Mouse (Mus musculus): ENCODE measurements around the gene Gm7075. TPM values are rescaled to one million over a fixed set of nuclear protein-coding genes. Genes with fewer than 3 reads are reported as not detected.
A peak's percentile ranks its signal among the peaks of the same experiment; 100 is the strongest.

Gene Gm7075
- polyA plus RNA-seq, 1 experiment from 2014 or later, result not detected

DNA sequence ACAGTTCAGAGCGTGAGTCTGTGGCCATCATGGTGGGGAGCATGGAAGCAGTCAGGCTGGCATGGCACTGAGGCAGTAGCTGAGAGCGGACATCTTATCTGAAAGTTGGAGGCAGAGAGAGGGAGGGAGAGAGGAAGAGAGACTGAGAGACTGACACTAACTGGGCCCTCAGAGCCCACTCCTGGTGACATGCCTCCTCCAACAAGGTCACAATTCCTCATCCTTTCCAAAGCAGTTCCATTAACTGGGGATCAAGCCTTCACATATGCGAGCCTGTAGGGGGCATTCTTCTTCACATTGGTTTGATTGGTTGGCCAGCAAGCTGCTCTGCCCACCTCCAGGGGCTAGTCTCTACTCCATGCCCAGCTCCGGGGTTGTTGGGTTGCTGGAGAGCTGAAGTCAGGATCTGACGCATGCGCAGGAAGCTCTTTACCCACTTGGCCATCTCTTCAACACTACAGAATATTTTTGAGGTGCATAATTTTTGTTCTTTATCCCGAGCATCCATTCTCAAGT is 9.7 kb upstream of the Gm7075 start:
- Histone ChIP-seq H3K27me3 (no peaks in the 10 kb centered on the region), H3K9ac (no peak overlapping the region), H3K27ac (no peak overlapping the region), H3K36me3 (no peaks in the 10 kb centered on the region), H3K4me3 (replicated peaks) (no peak overlapping the region), H3K9me3 (replicated peaks) (no peaks in the 10 kb centered on the region), H3K4me1 (replicated peaks) (peaks cover 30% of the 10 kb centered on the region), H3K4me2 (no peak overlapping the region)
- 77% methylated on average over 7 of the region's 7 CpGs for WGBS (ENCODE audit: insufficient replicate concordance)
- no peak for DNase-seq
- no peak for ATAC-seq (ENCODE audit: low read depth)

GRCm38 (mm10) chr10:63429785-63430305 is 8.3 kb upstream of the Gm7075 start, which contains the start of gene Ctnna3:
Ctnna3 (plus strand) TSS chr10:63430098.
- H3K9ac ChIP-seq, result peak within 1 kb of the TSS; percentile 82
- peak within 1 kb of the TSS; percentile 76 for H3K4me3 ChIP-seq (replicated peaks)
- ATAC-seq (ENCODE audit: low read depth), result peak; percentile 93
- H3K27ac ChIP-seq, result peak within 1 kb of the TSS; percentile 81
- H3K4me1 ChIP-seq (replicated peaks), result peaks cover 30% of the 10 kb centered on the region
- H3K27me3 ChIP-seq, result no peaks in the 10 kb centered on the region
- peak within 1 kb of the TSS; percentile 86 for H3K4me2 ChIP-seq
- under 1% methylated on average over 55 of the region's 55 CpGs for WGBS (ENCODE audit: insufficient replicate concordance)
- peak; percentile 91 for DNase-seq
- no peaks in the 10 kb centered on the region for H3K9me3 ChIP-seq (replicated peaks)
- no peaks in the 10 kb centered on the region for H3K36me3 ChIP-seq

GRCm38 (mm10) chr10:63429380-63429779 is 7.8 kb upstream of the Gm7075 start:
- ATAC-seq (ENCODE audit: low read depth), result peak; percentile 84
- Histone ChIP-seq H3K9ac (peak overlapping the region; percentile 82), H3K9me3 (replicated peaks) (no peaks in the 10 kb centered on the region), H3K4me2 (peak overlapping the region; percentile 86), H3K36me3 (no peaks in the 10 kb centered on the region), H3K4me3 (replicated peaks) (peak overlapping the region; percentile 76), H3K27ac (peak overlapping the region; percentile 81), H3K4me1 (replicated peaks) (peaks cover 30% of the 10 kb centered on the region), H3K27me3 (no peaks in the 10 kb centered on the region)
- DNase-seq, result peak; percentile 98
- under 1% methylated on average over 34 of the region's 34 CpGs for WGBS (ENCODE audit: insufficient replicate concordance)

GRCm38 (mm10) chr10:63429023-63429340 is 7.4 kb upstream of the Gm7075 start:
- H3K9me3 ChIP-seq (replicated peaks), result no peaks in the 10 kb centered on the region
- DNase-seq (no peak), ATAC-seq (ENCODE audit: low read depth) (no peak)
- H3K4me1 ChIP-seq (replicated peaks), result peaks cover 32% of the 10 kb centered on the region
- H3K4me3 ChIP-seq (replicated peaks), result peak overlapping the region; percentile 76
- no peak overlapping the region for H3K27ac ChIP-seq
- WGBS (ENCODE audit: insufficient replicate concordance), result 3% methylated on average over 11 of the region's 11 CpGs
- H3K27me3 ChIP-seq, result no peaks in the 10 kb centered on the region
- peak overlapping the region; percentile 86 for H3K4me2 ChIP-seq
- no peaks in the 10 kb centered on the region for H3K36me3 ChIP-seq
- H3K9ac ChIP-seq, result peak overlapping the region; percentile 67

DNA sequence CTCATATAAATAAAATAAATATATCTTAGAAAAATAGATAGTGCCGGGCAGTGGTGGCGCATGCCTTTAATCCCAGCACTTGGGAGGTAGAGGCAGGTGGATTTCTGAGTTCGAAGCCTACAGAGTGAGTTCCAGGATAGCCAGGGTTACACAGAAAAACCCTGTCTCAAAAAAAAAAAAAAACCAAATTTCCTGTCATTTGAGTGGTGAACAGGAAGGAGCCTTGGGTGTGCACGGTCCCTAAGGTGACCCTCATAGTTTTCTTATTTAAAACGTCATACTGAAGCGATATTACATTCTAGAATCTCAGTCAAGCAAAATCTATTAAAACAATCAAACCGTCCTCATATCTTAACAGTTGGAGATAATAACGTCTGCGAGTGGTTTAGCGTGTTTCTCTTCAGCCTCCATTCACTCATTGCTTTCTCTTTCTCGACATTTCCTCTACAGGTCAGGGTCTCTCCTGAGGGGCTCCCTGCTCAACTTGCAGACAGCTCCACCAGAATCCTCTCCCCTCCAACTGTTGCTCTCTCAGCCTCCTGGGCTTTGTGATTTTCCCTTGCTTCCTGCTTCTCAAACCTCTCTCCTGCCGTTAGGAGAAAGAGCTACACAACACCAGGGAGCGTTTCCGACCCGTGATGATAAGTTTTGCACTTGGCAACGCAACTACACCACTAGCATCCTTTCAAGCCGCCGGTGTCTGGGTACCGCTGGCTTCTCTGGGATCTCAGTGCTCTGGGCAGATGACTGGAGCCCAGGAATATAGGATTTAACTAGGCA is 6.8 kb upstream of the Gm7075 start:
- Histone ChIP-seq H3K9ac (peak overlapping the region; percentile 67), H3K4me2 (peak overlapping the region; percentile 86), H3K27ac (no peak overlapping the region), H3K9me3 (replicated peaks) (no peaks in the 10 kb centered on the region), H3K27me3 (no peaks in the 10 kb centered on the region), H3K36me3 (no peaks in the 10 kb centered on the region), H3K4me1 (replicated peaks) (peaks cover 36% of the 10 kb centered on the region), H3K4me3 (replicated peaks) (peak overlapping the region; percentile 76)
- 17% methylated on average over 19 of the region's 19 CpGs for WGBS (ENCODE audit: insufficient replicate concordance)
- ATAC-seq (ENCODE audit: low read depth) (no peak), DNase-seq (no peak)

DNA sequence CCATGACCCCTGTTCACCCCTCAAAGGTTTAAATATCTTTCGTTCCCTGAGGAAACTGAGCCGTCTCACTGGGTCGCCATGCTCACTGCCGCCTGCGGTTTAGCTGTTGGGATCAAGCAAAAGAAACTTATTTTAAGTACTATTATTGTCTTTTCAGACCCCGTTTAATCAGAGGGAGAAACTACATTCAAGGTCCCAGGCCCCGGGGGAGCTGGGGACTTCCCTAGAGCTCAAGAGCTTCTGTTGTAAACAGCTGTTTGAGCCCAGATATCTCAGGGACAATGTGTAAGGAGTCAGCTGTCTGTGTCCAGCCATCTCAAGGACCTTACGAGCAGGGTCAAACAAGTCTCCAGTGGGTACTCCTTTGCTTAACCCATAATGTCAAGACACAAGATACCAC is 5.6 kb upstream of the Gm7075 start:
- Histone ChIP-seq H3K4me2 (no peak overlapping the region), H3K36me3 (no peaks in the 10 kb centered on the region), H3K4me1 (replicated peaks) (peaks cover 42% of the 10 kb centered on the region), H3K27ac (no peak overlapping the region), H3K27me3 (no peaks in the 10 kb centered on the region), H3K4me3 (replicated peaks) (no peak overlapping the region), H3K9ac (no peak overlapping the region), H3K9me3 (replicated peaks) (no peaks in the 10 kb centered on the region)
- no peak for ATAC-seq (ENCODE audit: low read depth)
- DNase-seq, result no peak
- 71% methylated on average over 8 of the region's 8 CpGs for WGBS (ENCODE audit: insufficient replicate concordance)

- DNase-seq, result peak; percentile 46
These were observed 2.9 kb upstream of the Gm7075 start for GRCm38 (mm10) chr10:63424475-63424814.

DNA sequence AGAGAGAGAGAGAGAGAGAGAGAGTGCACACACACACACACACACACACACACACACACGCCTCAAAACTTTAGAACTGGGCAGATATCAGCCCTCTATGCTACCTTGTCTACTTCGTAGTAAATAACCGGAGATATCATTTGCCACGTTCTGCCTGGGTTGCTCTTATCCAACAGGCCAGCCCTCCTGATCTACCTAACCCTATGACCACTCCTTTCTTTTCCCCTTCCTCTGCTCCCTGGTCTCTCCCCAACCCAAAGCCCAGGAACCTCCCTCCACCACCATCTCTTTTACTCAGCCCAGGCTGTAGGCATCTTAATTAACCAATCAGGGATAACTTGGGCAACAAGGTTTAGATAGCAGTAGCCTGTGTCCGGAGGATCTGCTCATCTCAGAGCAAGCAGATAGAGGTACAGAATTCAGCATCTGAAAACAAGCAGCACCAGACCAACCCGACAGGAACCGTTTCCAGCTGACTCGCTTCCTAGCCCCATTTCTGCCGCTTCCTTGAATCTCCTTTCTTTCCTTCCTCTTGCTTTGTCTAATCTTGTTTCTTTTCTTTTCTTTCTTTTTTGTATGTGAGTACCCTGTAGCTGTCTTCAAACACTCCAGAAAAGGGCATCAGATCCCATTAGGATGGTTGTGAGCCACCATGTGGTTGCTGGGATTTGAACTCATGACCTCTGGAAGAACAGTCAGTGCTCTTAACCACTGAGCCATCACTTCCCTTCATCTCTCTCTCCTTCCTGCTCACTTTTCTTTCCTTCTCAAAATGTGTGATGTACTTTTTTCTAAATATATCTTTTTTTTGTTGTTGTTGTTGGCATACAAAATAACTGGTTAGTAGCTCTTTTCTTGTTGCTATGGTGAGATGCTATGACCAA is 2.2 kb upstream of the Gm7075 start:
- Histone ChIP-seq H3K9me3 (replicated peaks) (no peaks in the 10 kb centered on the region), H3K27me3 (no peaks in the 10 kb centered on the region), H3K27ac (peak overlapping the region; percentile 71), H3K4me3 (replicated peaks) (no peak overlapping the region), H3K9ac (no peak overlapping the region), H3K4me1 (replicated peaks) (peaks cover 34% of the 10 kb centered on the region), H3K36me3 (no peaks in the 10 kb centered on the region), H3K4me2 (peak overlapping the region; percentile 35)
- ATAC-seq (ENCODE audit: low read depth) (peak; percentile 89), DNase-seq (peak; percentile 52)
- 39% methylated on average over 9 of the region's 9 CpGs for WGBS (ENCODE audit: insufficient replicate concordance)

More at GRCm38 (mm10) chr10:63424475-63424814, 2.9 kb upstream of the Gm7075 start:
- H3K27ac ChIP-seq, result peak overlapping the region; percentile 71
- no peaks in the 10 kb centered on the region for H3K9me3 ChIP-seq (replicated peaks)
- no peak for ATAC-seq (ENCODE audit: low read depth)
- H3K4me3 ChIP-seq (replicated peaks), result no peak overlapping the region
- H3K9ac ChIP-seq, result no peak overlapping the region
- H3K4me2 ChIP-seq, result no peak overlapping the region
- no peaks in the 10 kb centered on the region for H3K36me3 ChIP-seq
- H3K27me3 ChIP-seq, result no peaks in the 10 kb centered on the region
- H3K4me1 ChIP-seq (replicated peaks), result peaks cover 38% of the 10 kb centered on the region

- Histone ChIP-seq H3K4me2 (no peak overlapping the region), H3K27me3 (no peaks in the 10 kb centered on the region), H3K9ac (no peak overlapping the region), H3K27ac (peak overlapping the region; percentile 71), H3K4me1 (replicated peaks) (peaks cover 26% of the 10 kb centered on the region), H3K36me3 (no peaks in the 10 kb centered on the region), H3K4me3 (replicated peaks) (no peak overlapping the region), H3K9me3 (replicated peaks) (no peaks in the 10 kb centered on the region)
- no peak for ATAC-seq (ENCODE audit: low read depth)
- 84% methylated on average over 5 of the region's 5 CpGs for WGBS (ENCODE audit: insufficient replicate concordance)
- DNase-seq, result no peak
These were observed 1.1 kb upstream of the Gm7075 start for GRCm38 (mm10) chr10:63422736-63422992.

DNA sequence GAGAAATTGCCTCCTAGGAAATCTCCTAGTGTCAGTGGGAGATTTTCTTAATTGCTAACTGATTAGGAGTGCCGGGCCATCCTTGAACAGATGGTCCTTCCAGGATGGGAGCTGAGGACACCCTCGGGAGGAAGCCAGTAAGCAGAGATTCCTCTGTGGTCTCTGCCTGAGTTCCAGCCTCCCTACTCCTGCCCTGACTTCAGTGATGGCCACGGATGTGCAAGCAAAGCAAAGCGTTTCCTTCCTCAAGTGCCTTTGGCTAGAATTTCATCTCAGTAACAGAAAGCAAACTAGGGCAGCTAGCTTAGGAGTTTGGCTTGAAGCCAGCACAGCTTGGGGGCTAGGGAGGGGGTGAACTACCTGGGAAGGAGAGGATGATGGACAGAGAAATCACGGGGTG is 4.5 kb downstream of the Gm7075 start:
- no peak overlapping the region for H3K9ac ChIP-seq
- H3K36me3 ChIP-seq, result no peaks in the 10 kb centered on the region
- WGBS (ENCODE audit: insufficient replicate concordance), result 34% methylated on average over 5 of the region's 5 CpGs
- no peak overlapping the region for H3K27ac ChIP-seq
- DNase-seq (no peak), ATAC-seq (ENCODE audit: low read depth) (no peak)
- H3K4me1 ChIP-seq (replicated peaks), result peaks cover 2% of the 10 kb centered on the region
- H3K4me3 ChIP-seq (replicated peaks), result no peak overlapping the region
- no peaks in the 10 kb centered on the region for H3K9me3 ChIP-seq (replicated peaks)
- no peaks in the 10 kb centered on the region for H3K27me3 ChIP-seq
- no peak overlapping the region for H3K4me2 ChIP-seq

DNA sequence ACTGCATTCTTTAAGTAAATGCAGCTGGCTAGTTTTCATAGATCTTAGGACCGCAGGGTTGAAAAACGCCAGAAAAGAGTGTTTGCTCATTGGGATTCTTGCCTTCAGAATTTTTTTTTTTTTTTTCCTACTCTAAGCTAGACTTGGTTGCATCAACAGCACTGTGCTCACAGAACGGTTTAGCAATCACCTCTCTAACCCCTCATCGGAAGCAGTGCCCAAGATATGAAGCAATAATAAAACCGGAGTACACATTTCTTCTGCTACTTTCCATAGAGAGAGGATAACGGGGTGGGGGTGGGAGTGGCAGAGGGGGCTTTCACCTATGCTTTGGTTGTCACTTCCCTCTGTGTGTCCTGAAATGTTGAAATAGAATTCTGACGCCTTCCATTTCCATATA is 5.7 kb downstream of the Gm7075 start:
- Histone ChIP-seq H3K4me3 (replicated peaks) (no peak overlapping the region), H3K4me1 (replicated peaks) (no peaks in the 10 kb centered on the region; the same call in 1 of the 2 replicates), H3K4me2 (peak overlapping the region; percentile 27), H3K9me3 (replicated peaks) (no peaks in the 10 kb centered on the region), H3K27ac (no peak overlapping the region), H3K9ac (no peak overlapping the region), H3K27me3 (no peaks in the 10 kb centered on the region), H3K36me3 (no peaks in the 10 kb centered on the region)
- no peak for ATAC-seq (ENCODE audit: low read depth)
- DNase-seq, result no peak
- WGBS (ENCODE audit: insufficient replicate concordance), result 34% methylated on average over 7 of the region's 7 CpGs

Data from liver, embryonic 13.5 days (tissue).